In genomic region chr2:31267447-31267846, GRCm38 (mm10) we compare ENCODE assay signal across 14 mouse cellular contexts. TPM values are rescaled to one million over a fixed set of nuclear protein-coding genes. Genes with fewer than 3 reads are reported as not detected.
DNase-seq lines count a peak whose midpoint lies in the region; ATAC-seq lines count a peak whose summit lies in the region.
"Had no signal": no experiment of that assay in that cellular context is flagged by ENCODE, and none has a peak within 500 bp of the region (broad histone marks: within the 10 kb centered on the region; RNA-seq: fewer than 3 reads in every experiment).

No protein-coding gene starts in this region.

- H3K4me2 ChIP-seq in forebrain, embryonic 12.5 days, result no peak overlapping the region
- H3K4me2 ChIP-seq in forebrain, embryonic 15.5 days (replicated peaks), result no peak overlapping the region
- H3K4me2 ChIP-seq in neural tube, embryonic 11.5 days (ENCODE audit: low read depth), result no peak overlapping the region
- H3K4me2 ChIP-seq in midbrain, embryonic 13.5 days (replicated peaks), result no peak overlapping the region

- H3K4me1 ChIP-seq in forebrain, embryonic 12.5 days, result peaks cover 62% of the 10 kb centered on the region
- peaks cover 66% of the 10 kb centered on the region for H3K4me1 ChIP-seq in forebrain, embryonic 15.5 days
- peaks cover 35% of the 10 kb centered on the region for H3K4me1 ChIP-seq in neural tube, embryonic 11.5 days (ENCODE audit: control insufficient read depth, insufficient read depth, low read length)
- peaks cover 68% of the 10 kb centered on the region for H3K4me1 ChIP-seq in midbrain, embryonic 13.5 days (replicated peaks)
- H3K4me1 ChIP-seq: megakaryocyte, embryonic 14.5 days had no signal

- no peaks in the 10 kb centered on the region for H3K9me3 ChIP-seq in forebrain, embryonic 12.5 days
- H3K9me3 ChIP-seq in forebrain, embryonic 15.5 days, result no peaks in the 10 kb centered on the region
- H3K9me3 ChIP-seq in neural tube, embryonic 11.5 days (ENCODE audit: control insufficient read depth, low read length), result no peaks in the 10 kb centered on the region
- H3K9me3 ChIP-seq in midbrain, embryonic 13.5 days, result no peaks in the 10 kb centered on the region

- H3K36me3 ChIP-seq in forebrain, embryonic 12.5 days (replicated peaks), result peaks cover 9% of the 10 kb centered on the region; the same call in 1 of the 2 replicates
- no peaks in the 10 kb centered on the region for H3K36me3 ChIP-seq in forebrain, embryonic 15.5 days
- H3K36me3 ChIP-seq in neural tube, embryonic 11.5 days (ENCODE audit: control insufficient read depth, insufficient read depth, low read length), result no peaks in the 10 kb centered on the region
- H3K36me3 ChIP-seq in midbrain, embryonic 13.5 days, result peaks cover 13% of the 10 kb centered on the region

- H3K27ac ChIP-seq in forebrain, embryonic 12.5 days, result peak overlapping the region; percentile 62
- H3K27ac ChIP-seq in forebrain, embryonic 15.5 days (replicated peaks), result no peak overlapping the region
- H3K27ac ChIP-seq in neural tube, embryonic 11.5 days (ENCODE audit: low read depth, low read length), result peak overlapping the region; percentile 20; the same call in 1 of the 2 replicates
- peak overlapping the region; percentile 52 for H3K27ac ChIP-seq in midbrain, embryonic 13.5 days
- H3K27ac ChIP-seq: liver, embryonic 14.5 days had no signal

- H3K4me3 ChIP-seq in forebrain, embryonic 12.5 days (replicated peaks), result no peak overlapping the region
- H3K4me3 ChIP-seq in forebrain, embryonic 15.5 days, result no peak overlapping the region
- no peak overlapping the region for H3K4me3 ChIP-seq in neural tube, embryonic 11.5 days (ENCODE audit: low read depth, low read length)
- no peak overlapping the region for H3K4me3 ChIP-seq in midbrain, embryonic 13.5 days (replicated peaks)
- H3K4me3 ChIP-seq: megakaryocyte, embryonic 14.5 days had no signal

- DNase-seq in neural tube, embryonic 11.5 days (ENCODE audit: low spot score), result peak; percentile 41
- DNase-seq in neural tube, embryonic 10.5 days (ENCODE audit: extremely low spot score, low spot score), result no peak
- no peak for DNase-seq in spleen, postnatal 4 days (ENCODE audit: low spot score in 2 of 2)
- DNase-seq in gastrocnemius, postnatal 10 days, result no peak
- DNase-seq in heart, adult 11 months, result no peak
- DNase-seq: adrenal gland, postnatal 14 days; cerebellum, adult 9-11 months; kidney, postnatal 14 days; right cerebral cortex, adult 18-20 months had no signal

- 12% methylated on average over 6 of the region's 6 CpGs for WGBS in forebrain, embryonic 12.5 days
- 10% methylated on average over 6 of the region's 6 CpGs for WGBS in forebrain, embryonic 15.5 days
- WGBS in neural tube, embryonic 11.5 days, result 44% methylated on average over 6 of the region's 6 CpGs
- WGBS in midbrain, embryonic 13.5 days, result 17% methylated on average over 6 of the region's 6 CpGs

- no peaks in the 10 kb centered on the region for H3K27me3 ChIP-seq in forebrain, embryonic 12.5 days
- no peaks in the 10 kb centered on the region for H3K27me3 ChIP-seq in forebrain, embryonic 15.5 days
- no peaks in the 10 kb centered on the region for H3K27me3 ChIP-seq in neural tube, embryonic 11.5 days (ENCODE audit: control insufficient read depth, insufficient read depth, low read length)
- no peaks in the 10 kb centered on the region for H3K27me3 ChIP-seq in midbrain, embryonic 13.5 days

- peak; percentile 61 for ATAC-seq in forebrain, embryonic 12.5 days (ENCODE audit: low FRiP score)
- ATAC-seq in forebrain, embryonic 15.5 days (replicated peaks), result no peak
- ATAC-seq in neural tube, embryonic 11.5 days (ENCODE audit: insufficient read depth, low FRiP score, low TSS enrichment), result peak; percentile 27; the same call in 1 of the 2 replicates
- ATAC-seq in midbrain, embryonic 13.5 days, result peak; percentile 37; the same call in 1 of the 2 replicates

- H3K9ac ChIP-seq in forebrain, embryonic 12.5 days, result no peak overlapping the region
- H3K9ac ChIP-seq in forebrain, embryonic 15.5 days (replicated peaks), result no peak overlapping the region
- H3K9ac ChIP-seq in neural tube, embryonic 11.5 days (ENCODE audit: low read length), result no peak overlapping the region
- H3K9ac ChIP-seq in midbrain, embryonic 13.5 days (replicated peaks), result no peak overlapping the region
- H3K9ac ChIP-seq: liver, embryonic 14.5 days had no signal

RNA-seq across cellular contexts. Expression of gene Ncs1, which starts 21.8 kb away (rescaled TPM):
- polyA plus RNA-seq in forebrain, embryonic 12.5 days (2016; fragmentation: Nextera tagmentation; extraction: Ambion mirVana), result 65.3 and 70.0 TPM in 2 replicates
- 115 and 116 TPM in 2 replicates for polyA plus RNA-seq in forebrain, embryonic 15.5 days (2015; fragmentation: Nextera tagmentation; extraction: Ambion mirVana)
- polyA plus RNA-seq in neural tube, embryonic 11.5 days (2014; fragmentation: Nextera tagmentation; extraction: Ambion mirVana), result 84.4 and 95.5 TPM in 2 replicates
- 116 and 120 TPM in 2 replicates for polyA plus RNA-seq in midbrain, embryonic 13.5 days (2015; fragmentation: Nextera tagmentation; extraction: Ambion mirVana)
- 10 to 100 TPM; 17.6 to 18.6 TPM for total RNA-seq in gastrocnemius, postnatal 10 days (2021)

RNA-seq across cellular contexts. Expression of gene Hmcn2, which starts 46.8 kb away (rescaled TPM):
- polyA plus RNA-seq in forebrain, embryonic 12.5 days (2016; fragmentation: Nextera tagmentation; extraction: Ambion mirVana), result 0.08 and 0.09 TPM in 2 replicates
- polyA plus RNA-seq in forebrain, embryonic 15.5 days (2015; fragmentation: Nextera tagmentation; extraction: Ambion mirVana), result 0.19 and 0.22 TPM in 2 replicates
- polyA plus RNA-seq in neural tube, embryonic 11.5 days (2014; fragmentation: Nextera tagmentation; extraction: Ambion mirVana), result 0.17 and 0.23 TPM in 2 replicates
- polyA plus RNA-seq in midbrain, embryonic 13.5 days (2015; fragmentation: Nextera tagmentation; extraction: Ambion mirVana), result 0.05 and 0.15 TPM in 2 replicates
- total RNA-seq in gastrocnemius, postnatal 10 days (2021), result 10 to 100 TPM; 38.8 to 50.5 TPM
